Mouse (Mus musculus) fibroblast of lung, adult 2 months (primary cell): ENCODE data around the gene Wap.

ENCODE experiments used
- DNase-seq: peaks from one replicate; pipeline ENCODE4 v3.0.0-alpha.2; 2011; ENCODE audit warnings: low read depth

The Wap gene

GRCm38 (mm10) chr11:6597523-6597922, 40.9 kb downstream of the Wap start:
- DNase-seq, result no peak

DNA sequence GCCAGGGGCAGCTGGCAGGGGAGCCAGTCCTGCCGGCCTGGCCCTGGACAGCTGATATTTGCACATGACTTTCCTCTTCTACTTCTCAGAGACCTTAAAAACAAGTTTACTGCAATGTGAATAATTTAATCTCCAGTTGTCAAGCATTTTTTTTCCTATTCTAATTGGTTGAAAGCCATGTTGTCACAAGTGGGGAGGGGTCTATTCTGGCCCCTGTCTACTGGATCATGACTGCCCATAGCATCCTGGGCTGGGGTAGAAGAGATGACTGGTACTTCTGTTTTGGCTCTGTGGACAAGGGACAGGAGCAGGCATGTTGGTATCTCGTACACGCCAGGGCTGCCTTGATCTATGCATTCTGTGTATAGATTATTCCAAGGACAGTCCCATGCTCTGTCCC, 41.8 kb downstream of the Wap start:
- no peak for DNase-seq

DNA sequence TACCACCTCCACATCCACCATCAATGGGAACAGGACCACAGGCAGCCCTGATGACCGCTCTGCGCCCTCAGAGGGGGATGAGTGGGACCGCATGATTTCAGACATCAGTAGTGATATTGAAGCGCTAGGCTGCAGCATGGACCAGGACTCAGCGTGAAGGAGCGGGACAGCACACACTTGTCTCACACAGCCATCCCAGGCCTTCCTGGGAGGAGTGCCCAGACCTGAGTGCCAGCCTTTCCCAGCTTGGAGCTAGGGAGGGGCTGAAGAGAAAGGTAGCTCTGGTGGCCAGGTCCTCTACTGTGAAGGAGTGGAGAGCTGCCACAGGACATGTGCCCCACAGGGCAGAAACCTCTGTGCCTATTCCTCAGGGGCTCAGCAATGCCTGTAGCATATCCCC, 42.2 kb downstream of the Wap start:
- no peak for DNase-seq

DNA sequence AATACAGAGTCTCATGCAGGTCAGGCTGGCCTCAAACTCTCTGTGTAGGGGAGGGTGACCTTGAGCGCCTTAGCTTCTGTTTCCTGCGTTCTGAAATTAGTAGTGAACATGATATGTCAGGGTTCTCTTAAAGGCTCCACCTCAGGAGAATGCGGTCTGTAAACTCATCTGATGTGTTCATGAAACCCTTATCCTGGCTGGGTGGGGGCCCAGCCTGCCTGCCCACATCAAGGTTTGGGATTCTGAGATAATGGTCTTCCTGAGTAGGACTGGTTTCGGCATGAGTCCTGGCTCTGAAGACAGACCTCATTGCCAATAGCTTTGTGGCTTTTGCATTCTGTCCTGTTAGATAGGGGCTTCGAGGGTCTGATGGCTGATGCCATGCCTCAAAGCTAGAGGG, 43.1 kb downstream of the Wap start:
- DNase-seq, result no peak

DNA sequence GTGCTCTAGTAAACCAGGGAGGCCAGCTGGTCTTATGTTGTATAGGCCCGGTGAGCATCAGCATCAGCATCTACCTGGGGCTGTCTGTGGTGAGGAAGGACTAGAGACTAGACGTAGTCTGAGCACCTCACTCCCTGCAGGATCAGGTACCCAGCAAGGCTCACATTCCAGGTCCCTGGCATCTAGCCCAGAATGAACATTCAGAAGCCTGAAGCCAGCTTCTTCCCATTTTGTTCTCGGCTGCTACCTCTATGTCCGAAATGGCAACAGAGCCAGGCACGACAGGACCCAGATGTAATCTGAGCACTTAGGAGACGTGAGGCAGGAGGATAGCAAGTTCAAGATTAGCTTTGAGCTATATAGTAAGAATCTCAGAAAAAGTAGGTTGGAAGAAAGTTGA, 43.6 kb downstream of the Wap start:
- no peak for DNase-seq

DNA sequence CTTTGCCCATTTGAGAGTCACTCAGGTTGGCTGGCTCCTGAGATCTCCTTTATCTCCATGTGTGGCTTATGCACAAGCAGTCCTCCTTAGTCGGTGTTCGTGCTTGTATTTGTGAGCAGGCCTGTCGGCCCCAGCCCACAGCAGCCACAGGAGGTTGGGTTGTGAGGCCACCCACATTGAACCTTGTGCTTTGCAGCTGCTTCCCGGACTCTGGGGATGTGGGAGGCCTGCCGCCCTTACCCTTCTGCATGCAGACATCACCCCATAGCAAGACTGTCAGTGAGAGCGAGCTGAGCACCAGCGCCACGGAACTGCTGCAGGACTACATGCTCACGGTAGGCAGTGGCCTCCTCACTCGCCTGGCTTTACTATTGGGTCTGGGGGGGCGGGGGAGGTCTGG, 45.0 kb downstream of the Wap start:
- DNase-seq, result no peak

- DNase-seq, result no peak
These were observed 47.3 kb downstream of the Wap start for GRCm38 (mm10) chr11:6590933-6591675.

GRCm38 (mm10) chr11:6589838-6590237, 48.6 kb downstream of the Wap start:
- no peak for DNase-seq

GRCm38 (mm10) chr11:6588295-6588694, 50.1 kb downstream of the Wap start:
- DNase-seq, result no peak

- no peak for DNase-seq
These were observed 51.0 kb downstream of the Wap start for GRCm38 (mm10) chr11:6587249-6587940.

GRCm38 (mm10) chr11:6586660-6587059, 51.8 kb downstream of the Wap start:
- DNase-seq, result no peak

- no peak for DNase-seq
These were observed 52.7 kb downstream of the Wap start for GRCm38 (mm10) chr11:6585748-6586147.
